Mouse (Mus musculus) midbrain, embryonic 16.5 days (tissue): ENCODE results near the gene Itpkb. TPM values are rescaled to one million over a fixed set of nuclear protein-coding genes. Genes with fewer than 3 reads are reported as not detected.

Experiments used
- ATAC-seq: fragments of 200-750 bp; cut with Nextera tagmentation; 2 replicates; pipeline ENCODE4 v1.8.0; 2017; ENCODE audit warnings: moderate TSS enrichment
- H3K27ac ChIP-seq: fragments of 300-500 bp; sonication (generic); 2 replicates; pipeline ENCODE4 v1.5.1; 2014; ENCODE audit warnings: mild to moderate bottlenecking, low read length, mixed read lengths
- H3K27me3 ChIP-seq: fragments of 300-500 bp; sonication (generic); 2 replicates; pipeline ENCODE4 v1.6.1; 2014; ENCODE audit warnings: low read depth, low read length, mixed read lengths; ENCODE audit not compliant: control insufficient read depth, insufficient read depth
- H3K36me3 ChIP-seq: fragments of 300-500 bp; sonication (generic); 2 replicates; pipeline ENCODE4 v1.6.1; 2014; ENCODE audit warnings: mild to moderate bottlenecking, low read length, moderate library complexity, mixed read lengths; ENCODE audit not compliant: control insufficient read depth, insufficient read depth
- H3K4me1 ChIP-seq: fragments of 300-500 bp; sonication (generic); 2 replicates; pipeline ENCODE4 v1.6.1; 2014; ENCODE audit warnings: mild to moderate bottlenecking, low read length, mixed read lengths; ENCODE audit not compliant: control insufficient read depth, insufficient read depth
- H3K4me2 ChIP-seq: fragments of 300-500 bp; sonication (generic); 2 replicates; pipeline ENCODE4 v1.6.1; 2014; ENCODE audit warnings: mild to moderate bottlenecking, low read length, mixed read lengths
- H3K4me3 ChIP-seq: fragments of 300-500 bp; sonication (generic); 2 replicates; pipeline ENCODE4 v1.5.1; 2014; ENCODE audit warnings: low read depth, mild to moderate bottlenecking, low read length, moderate library complexity, mixed read lengths
- H3K9ac ChIP-seq: fragments of 300-500 bp; sonication (generic); 2 replicates; pipeline ENCODE4 v1.6.1; 2014; ENCODE audit warnings: low read depth, low read length, mixed read lengths
- H3K9me3 ChIP-seq: fragments of 300-500 bp; sonication (generic); replicated peaks from 2 replicates; pipeline ENCODE4 v1.6.1; 2014; ENCODE audit warnings: mild to moderate bottlenecking, low read length, mixed read lengths; ENCODE audit not compliant: control insufficient read depth, poor library complexity, severe bottlenecking
- WGBS: fragments of 180-500 bp; shearing (Covaris S2); extraction: QIAGEN DNeasy Blood & Tissue Kit; methylation state at CpG from one replicate; pipeline ENCODE4 v1.1.7; 2014; 5-methylcytosine and 5-hydroxymethylcytosine counted together
- polyA plus RNA-seq: library from polyadenylated mRNA; unstranded; fragments of >200 nt; fragmentation: Nextera tagmentation; extraction: Ambion mirVana; gene quantifications from 2 replicates; pipeline ENCODE4 v1.2.1, GENCODE M21; 2015

Itpkb gene
- polyA plus RNA-seq, 1 experiment from 2014 or later = 2.2 TPM

DNA sequence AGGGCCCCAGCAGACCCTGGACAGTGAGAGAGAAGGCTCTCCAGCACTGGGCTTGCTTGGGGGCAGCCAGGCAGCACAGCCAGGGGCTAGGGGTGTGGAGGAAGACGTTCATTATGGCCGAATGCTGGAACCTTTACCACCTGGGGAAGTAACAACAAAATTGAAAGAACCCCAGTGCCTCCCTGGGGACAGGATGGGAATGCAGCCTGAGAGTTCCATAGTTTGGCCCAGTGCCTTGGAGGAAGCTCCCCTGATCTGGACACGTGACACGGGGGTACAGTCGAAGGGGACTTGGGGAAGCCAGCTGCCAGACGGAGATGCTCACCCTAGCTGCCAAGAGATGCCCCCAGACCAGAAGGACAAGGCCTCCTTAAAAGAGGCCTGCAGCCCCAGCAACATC lies 3.3 kb downstream of the Itpkb start:
- Histone ChIP-seq H3K36me3 (no peaks in the 10 kb centered on the region), H3K27ac (no peak overlapping the region), H3K9me3 (no peaks in the 10 kb centered on the region), H3K27me3 (peaks cover 17% of the 10 kb centered on the region), H3K4me3 (no peak overlapping the region), H3K4me2 (peak overlapping the region; percentile 11; the same call in 1 of the 2 replicates), H3K4me1 (peaks cover 28% of the 10 kb centered on the region), H3K9ac (no peak overlapping the region)
- ATAC-seq = no peak
- whole genome bisulfite sequencing = 37% methylated on average over 6 of the region's 6 CpGs

DNA sequence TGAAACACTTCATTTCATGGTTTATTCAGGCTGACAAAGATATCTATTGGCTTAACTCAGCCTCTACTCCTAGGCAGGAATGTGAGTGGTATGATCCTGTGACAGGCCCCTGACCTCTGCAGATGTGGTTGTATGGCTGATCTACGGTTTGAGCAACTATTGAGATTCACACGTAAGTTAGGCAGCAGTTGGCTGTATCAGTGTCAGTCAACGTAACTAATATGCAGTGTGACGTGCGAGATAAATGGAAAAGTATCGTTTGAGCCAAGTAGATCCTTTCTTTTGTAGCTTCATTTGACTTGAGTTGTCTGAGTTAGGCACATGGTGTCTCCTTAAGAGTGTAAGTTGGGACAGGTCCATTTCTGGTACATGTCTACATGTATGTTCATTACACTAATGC lies 4.3 kb downstream of the Itpkb start:
- Histone ChIP-seq H3K4me3 (no peak overlapping the region), H3K27me3 (peaks cover 13% of the 10 kb centered on the region; the same call in 1 of the 2 replicates), H3K36me3 (no peaks in the 10 kb centered on the region), H3K9me3 (no peaks in the 10 kb centered on the region), H3K9ac (no peak overlapping the region), H3K27ac (no peak overlapping the region), H3K4me2 (no peak overlapping the region; the same call in 1 of the 2 replicates), H3K4me1 (peaks cover 28% of the 10 kb centered on the region)
- WGBS = 87% methylated on average over 6 of the region's 6 CpGs
- no peak for ATAC-seq

DNA sequence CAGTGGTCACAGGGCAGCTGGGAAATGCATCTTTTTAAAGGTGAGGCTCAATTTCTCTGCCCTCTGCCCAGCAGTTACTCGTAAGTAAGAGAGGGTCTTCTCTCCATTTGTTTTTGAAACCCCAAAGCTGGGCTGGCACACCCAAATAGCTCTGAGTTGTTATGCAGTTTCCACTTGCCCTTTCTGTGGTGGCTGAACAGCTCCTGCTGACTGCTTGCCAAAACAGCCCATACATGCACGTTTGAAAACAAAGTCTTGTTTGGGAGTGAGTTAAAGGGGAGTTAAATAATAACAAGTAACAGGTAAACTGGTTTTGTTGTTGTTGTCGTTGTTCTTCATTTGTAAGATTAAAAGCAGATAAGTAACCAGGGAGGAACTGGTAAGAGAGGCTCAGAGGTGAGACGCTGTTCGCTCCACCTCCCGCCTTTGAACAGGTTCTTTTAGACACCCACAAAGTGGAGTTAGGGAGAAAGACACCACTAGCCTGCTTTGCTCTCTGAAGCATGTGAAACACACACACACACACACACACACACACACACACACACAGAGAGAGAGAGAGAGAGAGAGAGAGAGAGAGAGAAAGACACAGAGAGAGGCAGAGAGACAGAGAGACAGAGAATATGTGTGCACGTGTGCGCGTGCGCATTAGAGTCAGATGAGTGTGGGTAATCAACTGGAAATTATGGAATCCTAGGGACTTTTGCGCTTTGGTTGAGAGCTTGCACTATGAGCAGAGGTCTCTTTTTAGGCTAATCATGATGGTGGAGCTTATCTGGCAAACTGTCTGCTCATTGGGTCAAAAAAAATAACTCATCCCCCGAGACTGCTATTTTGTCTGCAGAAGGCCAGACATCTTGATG lies 5.5 kb downstream of the Itpkb start:
- H3K4me2 ChIP-seq = peak overlapping the region; percentile 19
- WGBS = 79% methylated on average over 12 of the region's 12 CpGs

DNA sequence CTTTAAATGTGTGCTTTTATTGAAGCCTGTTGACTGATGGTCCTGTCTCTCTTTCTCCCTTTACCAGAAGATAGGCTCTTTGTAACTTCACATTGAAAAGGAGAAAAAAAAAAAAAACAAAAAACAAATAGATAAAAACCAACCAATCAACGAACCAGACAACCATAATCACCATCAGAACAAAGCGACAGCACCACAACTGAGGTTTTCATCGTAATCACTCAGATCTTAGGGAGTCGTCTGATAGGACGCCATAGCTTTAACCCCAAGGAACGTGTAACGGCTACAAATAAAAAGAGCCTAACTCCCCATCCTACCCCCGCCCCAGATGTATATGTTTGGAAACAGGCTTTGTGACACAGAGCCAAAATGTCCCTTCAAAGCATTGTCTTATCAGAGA lies 8.1 kb downstream of the Itpkb start:
- Histone ChIP-seq H3K9me3 (no peaks in the 10 kb centered on the region), H3K9ac (no peak overlapping the region), H3K27ac (no peak overlapping the region), H3K36me3 (no peaks in the 10 kb centered on the region), H3K4me1 (no peaks in the 10 kb centered on the region), H3K4me3 (no peak overlapping the region), H3K4me2 (no peak overlapping the region), H3K27me3 (peaks cover 11% of the 10 kb centered on the region; the same call in 1 of the 2 replicates)
- ATAC-seq = no peak
- WGBS = 88% methylated on average over 8 of the region's 8 CpGs

More for the DNA sequence above, 5.5 kb downstream of the Itpkb start:
- Histone ChIP-seq H3K36me3 (no peaks in the 10 kb centered on the region), H3K4me1 (peaks cover 22% of the 10 kb centered on the region), H3K9ac (no peak overlapping the region), H3K27me3 (peaks cover 13% of the 10 kb centered on the region; the same call in 1 of the 2 replicates), H3K27ac (no peak overlapping the region), H3K9me3 (no peaks in the 10 kb centered on the region), H3K4me3 (no peak overlapping the region)
- ATAC-seq = no peak

DNA sequence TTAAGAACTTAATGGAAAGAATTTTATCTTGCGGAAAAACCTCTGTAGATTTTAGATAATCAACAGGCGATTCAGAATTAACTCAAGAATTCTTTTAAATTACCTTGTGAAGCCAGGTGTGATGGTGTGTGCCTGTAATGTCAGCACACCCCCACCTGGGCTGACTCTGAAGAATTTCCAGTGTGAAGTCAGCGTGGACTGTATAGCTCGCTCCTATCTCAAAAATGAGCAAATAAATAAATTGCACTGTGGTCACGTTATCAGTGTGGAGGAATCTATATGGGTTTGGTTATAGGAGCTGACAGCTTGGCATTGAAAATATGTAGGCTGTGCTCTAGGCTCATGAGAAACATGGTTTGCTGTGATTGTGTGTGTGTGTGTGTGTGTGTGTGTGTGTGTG lies 8.9 kb downstream of the Itpkb start:
- 96% methylated on average over 5 of the region's 5 CpGs for WGBS
- H3K4me1 ChIP-seq = no peaks in the 10 kb centered on the region
- no peak overlapping the region for H3K27ac ChIP-seq
- no peak overlapping the region for H3K4me2 ChIP-seq
- H3K27me3 ChIP-seq = peaks cover 4% of the 10 kb centered on the region; the same call in 1 of the 2 replicates
- no peak overlapping the region for H3K9ac ChIP-seq
- no peaks in the 10 kb centered on the region for H3K36me3 ChIP-seq
- H3K4me3 ChIP-seq = no peak overlapping the region
- no peak for ATAC-seq
- no peaks in the 10 kb centered on the region for H3K9me3 ChIP-seq

DNA sequence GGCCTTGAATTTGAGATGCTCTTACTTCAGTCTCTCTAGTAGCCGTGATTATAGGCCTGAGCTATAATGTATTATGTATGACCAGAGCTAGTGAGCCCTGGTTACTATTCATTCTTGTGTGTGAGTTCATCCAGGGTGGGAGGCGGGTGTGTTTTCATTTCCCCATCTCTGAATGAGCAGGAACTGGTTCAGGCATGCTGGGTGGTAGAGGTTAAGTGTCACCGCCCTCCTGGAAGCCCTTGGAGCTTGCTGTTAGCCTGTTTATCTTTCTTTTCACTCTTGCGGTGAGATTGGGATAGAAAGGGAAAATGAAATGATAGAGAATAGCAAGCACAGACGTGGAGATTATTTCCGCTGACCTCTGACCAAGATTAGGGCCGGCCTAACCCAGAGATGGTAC lies 12.7 kb downstream of the Itpkb start:
- no peak overlapping the region for H3K27ac ChIP-seq
- no peak overlapping the region for H3K4me2 ChIP-seq
- ATAC-seq = no peak
- no peaks in the 10 kb centered on the region for H3K4me1 ChIP-seq
- no peaks in the 10 kb centered on the region for H3K27me3 ChIP-seq
- 70% methylated on average over 7 of the region's 7 CpGs for WGBS
- H3K9me3 ChIP-seq = no peaks in the 10 kb centered on the region
- no peak overlapping the region for H3K4me3 ChIP-seq
- H3K9ac ChIP-seq = no peak overlapping the region
- H3K36me3 ChIP-seq = no peaks in the 10 kb centered on the region

DNA sequence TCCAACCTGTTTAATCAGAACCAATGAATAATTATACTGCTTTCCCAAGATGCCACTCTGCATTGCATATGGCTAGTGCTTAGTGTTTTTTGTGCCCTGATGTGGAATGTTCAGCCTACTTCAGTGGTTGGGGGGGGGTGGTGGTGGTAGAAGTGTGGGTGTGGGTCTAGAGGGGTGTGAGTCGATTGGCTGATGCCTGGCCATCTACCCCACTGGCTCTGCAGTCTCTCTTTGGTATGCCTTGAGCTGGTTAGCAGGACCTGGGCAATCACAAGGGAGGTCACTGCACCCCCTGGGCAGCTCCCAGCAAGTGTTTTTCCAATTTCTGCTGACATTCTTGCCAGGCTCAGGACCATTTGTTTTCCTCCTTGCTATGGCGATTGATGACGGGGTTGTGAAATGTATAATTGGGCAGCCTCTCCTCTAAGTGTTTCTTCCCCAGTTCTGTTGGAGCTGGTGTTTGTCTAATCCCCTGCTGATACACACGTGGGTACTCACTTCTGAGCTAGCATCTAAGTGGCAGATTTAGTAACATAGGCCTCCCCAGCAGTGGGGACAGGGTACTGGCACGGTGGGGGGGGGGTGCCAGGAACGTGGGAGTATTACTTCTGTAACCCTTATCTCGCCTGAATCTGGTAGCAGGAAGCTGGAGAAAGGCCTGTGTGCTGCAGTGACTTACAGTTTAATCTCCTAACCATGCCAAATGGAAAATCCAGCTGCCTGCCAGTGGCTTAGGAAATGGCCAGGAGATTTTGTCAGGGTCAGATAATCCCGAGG lies 13.3 kb downstream of the Itpkb start:
- Histone ChIP-seq H3K4me1 (no peaks in the 10 kb centered on the region), H3K4me2 (no peak overlapping the region), H3K9me3 (no peaks in the 10 kb centered on the region), H3K27me3 (no peaks in the 10 kb centered on the region), H3K9ac (no peak overlapping the region), H3K4me3 (no peak overlapping the region), H3K27ac (no peak overlapping the region), H3K36me3 (no peaks in the 10 kb centered on the region)
- ATAC-seq = no peak
- WGBS = 29% methylated on average over 8 of the region's 8 CpGs

DNA sequence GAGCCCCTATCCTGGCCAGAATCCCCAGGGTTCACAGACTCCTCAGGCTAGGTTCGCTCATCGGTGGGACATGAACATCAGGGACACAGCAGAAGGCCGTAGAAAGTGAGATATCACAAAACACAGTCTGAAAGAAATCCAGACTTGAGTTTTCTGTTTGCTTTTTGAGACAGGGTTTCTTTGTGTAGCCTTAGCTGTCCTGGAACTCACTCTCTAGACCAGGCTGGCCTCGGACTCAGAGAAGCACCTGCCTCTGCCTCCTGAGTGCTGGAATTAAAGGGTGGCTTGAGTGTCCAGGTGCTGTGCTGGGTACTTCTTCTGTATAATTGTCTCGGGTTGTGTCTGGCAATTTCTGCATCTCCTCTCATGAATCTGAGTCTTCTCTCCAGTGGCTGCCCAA lies 14.8 kb downstream of the Itpkb start:
- no peak overlapping the region for H3K4me2 ChIP-seq
- H3K4me1 ChIP-seq = no peaks in the 10 kb centered on the region
- no peak overlapping the region for H3K4me3 ChIP-seq
- H3K27me3 ChIP-seq = no peaks in the 10 kb centered on the region
- no peak for ATAC-seq
- H3K36me3 ChIP-seq = no peaks in the 10 kb centered on the region
- no peak overlapping the region for H3K27ac ChIP-seq
- H3K9ac ChIP-seq = no peak overlapping the region
- 94% methylated on average over 5 of the region's 5 CpGs for WGBS
- no peaks in the 10 kb centered on the region for H3K9me3 ChIP-seq

DNA sequence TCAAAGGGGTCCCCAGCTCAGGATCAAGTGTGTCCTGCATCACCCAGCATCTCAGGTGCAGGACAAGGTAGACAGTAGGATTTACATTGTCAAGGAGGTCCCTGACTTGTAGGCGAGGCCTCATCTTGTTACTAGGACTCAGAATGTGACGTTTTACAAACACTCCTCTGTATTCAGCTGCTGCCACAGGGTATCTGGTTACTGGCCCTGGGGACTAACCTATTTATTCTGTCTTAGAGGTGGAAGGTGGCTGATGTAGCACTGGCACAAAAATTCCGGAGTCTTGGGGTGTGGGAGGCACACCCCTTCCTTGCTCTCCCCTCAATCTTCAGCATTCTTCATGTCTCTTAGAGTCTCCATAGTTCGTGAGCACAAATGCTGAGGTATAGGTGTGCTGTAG lies 16.8 kb downstream of the Itpkb start:
- no peaks in the 10 kb centered on the region for H3K4me1 ChIP-seq
- no peak overlapping the region for H3K4me3 ChIP-seq
- H3K9me3 ChIP-seq = no peaks in the 10 kb centered on the region
- H3K27ac ChIP-seq = no peak overlapping the region
- ATAC-seq = no peak
- H3K4me2 ChIP-seq = no peak overlapping the region
- no peaks in the 10 kb centered on the region for H3K36me3 ChIP-seq
- WGBS = 81% methylated on average over 4 of the region's 4 CpGs
- H3K27me3 ChIP-seq = no peaks in the 10 kb centered on the region
- H3K9ac ChIP-seq = no peak overlapping the region
